Mouse (Mus musculus) G1E (cell line): Measurements from ENCODE around the gene Rcan2.

Experiments used
- CTCF ChIP-seq: IDR thresholded peaks from 2 replicates; pipeline ENCODE4 v1.5.1; 2012; ENCODE audit warnings: low read depth, low read length, inconsistent platforms, mixed read lengths
- GATA1 ChIP-seq: IDR thresholded peaks from 2 replicates; pipeline ENCODE4 v1.6.1; 2012; ENCODE audit warnings: borderline replicate concordance, low read length, inconsistent platforms, mixed read lengths
- GATA2 ChIP-seq: IDR thresholded peaks from 2 replicates; pipeline ENCODE4 v1.6.1; 2012; ENCODE audit warnings: low read depth, low read length, inconsistent platforms, borderline replicate concordance
- POLR2AphosphoS5 ChIP-seq: IDR thresholded peaks from 2 replicates; pipeline ENCODE4 v1.6.1; 2012; ENCODE audit warnings: low read depth, low read length, inconsistent platforms; ENCODE audit not compliant: insufficient replicate concordance
- TAL1 ChIP-seq: conservative IDR thresholded peaks from 2 replicates; pipeline ENCODE4 v1.6.1; 2012; ENCODE audit warnings: low read depth, low read length, inconsistent platforms, mixed read lengths

GRCm38 (mm10) chr17:43989334-43989945 is 188.3 kb downstream of the Rcan2 start:
- TF ChIP-seq CTCF = no peak
- no peak for TF ChIP-seq POLR2AphosphoS5
- TF ChIP-seq GATA1 = no peak
- no peak for TF ChIP-seq TAL1
- no peak for TF ChIP-seq GATA2
